Mouse (Mus musculus) heart, embryonic 12.5 days (tissue): Measurements from ENCODE around the gene Mbd3. TPM values are rescaled to one million over a fixed set of nuclear protein-coding genes. Genes with fewer than 3 reads are reported as not detected.

Source experiments
- ATAC-seq: fragments of 200-750 bp; cut with Nextera tagmentation; 2 replicates; pipeline ENCODE4 v1.8.0; 2017; ENCODE audit warnings: moderate TSS enrichment, moderate library complexity; ENCODE audit not compliant: insufficient number of reproducible peaks, low FRiP score
- H3K27ac ChIP-seq: fragments of 300-500 bp; sonication (generic); 2 replicates; pipeline ENCODE4 v1.5.1; 2016; ENCODE audit warnings: mild to moderate bottlenecking, moderate library complexity; ENCODE audit not compliant: poor library complexity, severe bottlenecking
- H3K27me3 ChIP-seq: fragments of 300-500 bp; sonication (generic); replicated peaks from 2 replicates; pipeline ENCODE4 v1.6.1; 2016; ENCODE audit warnings: mild to moderate bottlenecking, moderate library complexity
- H3K36me3 ChIP-seq: fragments of 300-500 bp; sonication (generic); 2 replicates; pipeline ENCODE4 v1.6.1; 2016; ENCODE audit warnings: mild to moderate bottlenecking, moderate library complexity
- H3K4me1 ChIP-seq: fragments of 300-500 bp; sonication (generic); replicated peaks from 2 replicates; pipeline ENCODE4 v1.6.1; 2016; ENCODE audit warnings: mild to moderate bottlenecking
- H3K4me2 ChIP-seq: fragments of 300-500 bp; sonication (generic); 2 replicates; pipeline ENCODE4 v1.6.1; 2016; ENCODE audit warnings: mild to moderate bottlenecking, moderate library complexity
- H3K4me3 ChIP-seq: fragments of 300-500 bp; sonication (generic); 2 replicates; pipeline ENCODE4 v1.5.1; 2016; ENCODE audit warnings: mild to moderate bottlenecking
- H3K9ac ChIP-seq: fragments of 300-500 bp; sonication (generic); 2 replicates; pipeline ENCODE4 v1.6.1; 2016; ENCODE audit warnings: mild to moderate bottlenecking, moderate library complexity
- H3K9me3 ChIP-seq: fragments of 300-500 bp; sonication (generic); replicated peaks from 2 replicates; pipeline ENCODE4 v1.6.1; 2016; ENCODE audit warnings: mild to moderate bottlenecking, moderate library complexity
- WGBS: fragments of 180-500 bp; shearing (Covaris S2); methylation state at CpG from one replicate; pipeline ENCODE4 v1.1.7; 2016; 5-methylcytosine and 5-hydroxymethylcytosine counted together
- polyA plus RNA-seq: library from polyadenylated mRNA; unstranded; fragments of >200 nt; fragmentation: Nextera tagmentation; extraction: Ambion mirVana; gene quantifications from 2 replicates; pipeline ENCODE4 v1.2.1, GENCODE M21; 2016

Gene Mbd3
- polyA plus RNA-seq, 1 experiment from 2014 or later = 181 TPM

DNA sequence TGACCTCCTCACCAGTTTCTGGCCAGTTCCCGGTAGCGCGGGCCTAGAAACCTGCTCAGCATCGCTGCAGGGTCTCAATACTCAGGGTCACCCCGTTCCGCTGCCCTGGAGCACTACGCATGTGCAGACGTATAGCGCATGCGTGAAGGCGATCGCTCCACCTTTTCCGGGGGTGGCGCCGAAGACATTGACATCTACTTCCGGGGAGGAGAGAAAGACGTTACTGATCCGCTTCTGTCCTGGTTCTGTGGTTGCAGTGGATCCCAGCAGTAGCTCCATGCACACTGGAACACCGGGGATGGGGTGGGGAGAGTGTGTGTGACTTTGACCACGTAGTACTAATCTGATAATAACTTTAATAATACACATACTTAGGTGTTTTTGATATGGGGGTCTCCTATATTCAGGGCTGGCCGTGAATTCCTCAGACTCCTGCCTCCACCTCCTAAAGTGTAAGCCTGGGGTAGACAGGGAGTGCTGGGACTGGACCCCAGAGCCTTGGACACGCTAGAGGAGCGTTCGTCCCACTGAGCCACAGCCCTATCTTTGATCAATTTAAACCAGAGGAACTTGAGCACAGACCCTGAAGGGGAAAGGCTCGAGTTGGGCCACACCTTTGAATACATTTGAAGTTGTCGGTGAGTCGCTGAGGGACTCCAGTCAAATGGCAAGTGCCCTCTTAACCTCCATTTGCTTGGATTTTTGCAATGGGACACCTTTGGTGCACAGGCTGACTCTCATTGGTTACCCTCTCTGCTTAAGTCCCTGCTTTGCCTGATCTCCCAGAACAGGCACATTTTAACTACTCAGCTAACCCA lies 7.5 kb upstream of the Mbd3 start, which contains the start of gene Uqcr11:
Gene Uqcr11 (minus strand): TSS at position 147 of the 818 bp plus-strand sequence.
- ATAC-seq = peak; percentile 82
- Histone ChIP-seq H3K9me3 (no peaks in the 10 kb centered on the region), H3K4me2 (peak within 1 kb of the TSS; percentile 95), H3K36me3 (peaks cover 56% of the 10 kb centered on the region), H3K27me3 (no peaks in the 10 kb centered on the region), H3K27ac (peak within 1 kb of the TSS; percentile 78), H3K4me1 (peaks cover 32% of the 10 kb centered on the region), H3K9ac (peak within 1 kb of the TSS; percentile 95), H3K4me3 (peak within 1 kb of the TSS; percentile 95)
- WGBS = under 1% methylated on average over 27 of the region's 27 CpGs

DNA sequence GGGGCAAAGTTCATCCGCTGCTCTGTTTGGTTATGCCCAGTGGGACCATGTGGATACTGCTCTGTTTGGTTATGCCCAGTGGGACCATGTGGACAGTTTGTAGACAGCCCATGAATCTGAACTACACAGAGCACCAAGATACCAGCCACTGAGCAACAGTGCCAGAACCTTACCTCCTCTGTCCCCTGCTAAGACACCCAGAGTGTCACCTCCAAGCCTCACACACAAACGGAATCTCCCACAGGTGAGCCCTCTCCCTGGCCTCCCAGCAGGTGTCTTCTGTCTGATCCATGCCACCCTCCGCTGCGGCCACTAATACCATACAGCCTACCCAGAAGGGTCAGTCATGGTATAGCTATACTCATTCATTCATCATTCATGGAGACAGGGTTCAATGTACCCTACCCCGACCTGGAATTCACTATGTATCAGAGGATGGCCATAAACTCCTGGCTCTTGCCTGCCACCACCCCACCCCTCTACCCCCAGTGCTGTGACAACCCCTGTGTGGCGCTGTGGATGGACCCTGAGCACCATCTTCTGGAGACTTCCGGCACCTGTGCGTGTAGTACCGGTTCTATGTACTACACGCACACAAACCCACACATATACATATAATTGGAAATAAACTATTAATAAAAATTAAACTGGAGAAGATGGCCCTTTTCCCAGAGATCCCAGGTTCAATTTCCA lies 6.3 kb upstream of the Mbd3 start:
- WGBS = 46% methylated on average over 10 of the region's 10 CpGs
- peaks cover 39% of the 10 kb centered on the region for H3K4me1 ChIP-seq
- no peaks in the 10 kb centered on the region for H3K9me3 ChIP-seq
- peaks cover 53% of the 10 kb centered on the region for H3K36me3 ChIP-seq
- H3K4me3 ChIP-seq = peak overlapping the region; percentile 95
- no peak for ATAC-seq
- peak overlapping the region; percentile 95 for H3K4me2 ChIP-seq
- H3K9ac ChIP-seq = peak overlapping the region; percentile 95
- H3K27me3 ChIP-seq = no peaks in the 10 kb centered on the region
- no peak overlapping the region for H3K27ac ChIP-seq

DNA sequence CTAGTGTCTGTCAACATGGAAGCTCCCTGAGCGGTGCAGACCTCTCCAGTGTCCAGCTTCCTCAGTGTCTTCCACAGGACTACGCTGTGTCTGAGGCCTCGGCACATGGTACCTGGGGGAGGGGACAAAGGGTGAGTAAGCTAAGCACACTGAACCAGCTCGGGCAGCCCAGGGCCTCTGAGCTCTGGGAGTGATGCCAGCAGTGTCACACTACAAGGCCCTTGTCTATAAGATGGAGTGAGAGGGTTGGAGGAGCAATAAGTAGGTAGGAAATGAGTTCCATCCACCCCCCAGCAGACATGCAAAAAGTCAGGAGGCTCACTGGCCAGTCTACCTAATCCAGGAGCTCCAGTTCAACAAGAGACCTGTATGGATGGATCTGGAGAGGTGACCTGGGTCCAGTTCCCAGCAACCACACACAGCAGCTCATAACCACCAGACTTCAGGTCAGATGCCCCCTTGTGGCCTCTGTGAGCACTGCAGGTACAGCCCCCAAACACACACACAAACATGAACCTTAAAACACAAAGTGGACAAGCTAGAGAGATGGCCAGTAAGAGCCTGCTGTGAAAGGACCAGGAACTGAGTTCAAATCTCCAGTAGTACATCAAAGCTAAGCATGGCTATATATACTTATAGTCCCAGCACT lies 3.8 kb upstream of the Mbd3 start:
- peaks cover 46% of the 10 kb centered on the region for H3K4me1 ChIP-seq
- H3K9ac ChIP-seq = no peak overlapping the region
- WGBS = 88% methylated on average over 4 of the region's 4 CpGs
- ATAC-seq = no peak
- no peak overlapping the region for H3K27ac ChIP-seq
- H3K9me3 ChIP-seq = no peaks in the 10 kb centered on the region
- no peaks in the 10 kb centered on the region for H3K27me3 ChIP-seq
- no peak overlapping the region for H3K4me2 ChIP-seq
- no peak overlapping the region for H3K4me3 ChIP-seq
- H3K36me3 ChIP-seq = peaks cover 34% of the 10 kb centered on the region

DNA sequence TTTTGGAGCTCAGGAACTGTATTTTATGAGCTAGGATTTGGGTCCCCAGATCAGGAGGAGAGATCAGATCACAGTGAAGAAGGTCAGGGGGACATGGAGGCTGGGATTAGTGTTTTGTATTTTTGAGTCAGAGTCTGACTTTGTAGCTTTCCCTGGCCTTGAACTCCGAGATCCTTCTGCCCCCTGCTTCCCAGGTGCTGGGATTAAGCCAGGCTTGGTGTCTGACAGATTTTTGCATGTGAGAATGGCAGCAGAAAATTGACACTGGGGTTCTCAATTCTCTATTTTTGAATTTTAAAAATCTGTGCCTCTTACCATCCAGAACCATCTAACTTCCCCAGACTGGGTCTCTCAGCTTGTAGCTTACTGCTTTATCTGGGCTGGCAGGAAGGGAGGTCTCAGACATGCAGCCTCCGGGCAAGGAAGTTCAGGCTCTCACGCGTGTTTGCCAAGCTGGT lies 1.4 kb upstream of the Mbd3 start:
- Histone ChIP-seq H3K9ac (peak overlapping the region; percentile 77; the same call in 1 of the 2 replicates), H3K4me2 (peak overlapping the region; percentile 86; the same call in 1 of the 2 replicates), H3K27me3 (no peaks in the 10 kb centered on the region), H3K27ac (no peak overlapping the region), H3K36me3 (peaks cover 51% of the 10 kb centered on the region), H3K9me3 (no peaks in the 10 kb centered on the region), H3K4me1 (peaks cover 49% of the 10 kb centered on the region), H3K4me3 (no peak overlapping the region)
- 67% methylated on average over 4 of the region's 4 CpGs for WGBS
- no peak for ATAC-seq

DNA sequence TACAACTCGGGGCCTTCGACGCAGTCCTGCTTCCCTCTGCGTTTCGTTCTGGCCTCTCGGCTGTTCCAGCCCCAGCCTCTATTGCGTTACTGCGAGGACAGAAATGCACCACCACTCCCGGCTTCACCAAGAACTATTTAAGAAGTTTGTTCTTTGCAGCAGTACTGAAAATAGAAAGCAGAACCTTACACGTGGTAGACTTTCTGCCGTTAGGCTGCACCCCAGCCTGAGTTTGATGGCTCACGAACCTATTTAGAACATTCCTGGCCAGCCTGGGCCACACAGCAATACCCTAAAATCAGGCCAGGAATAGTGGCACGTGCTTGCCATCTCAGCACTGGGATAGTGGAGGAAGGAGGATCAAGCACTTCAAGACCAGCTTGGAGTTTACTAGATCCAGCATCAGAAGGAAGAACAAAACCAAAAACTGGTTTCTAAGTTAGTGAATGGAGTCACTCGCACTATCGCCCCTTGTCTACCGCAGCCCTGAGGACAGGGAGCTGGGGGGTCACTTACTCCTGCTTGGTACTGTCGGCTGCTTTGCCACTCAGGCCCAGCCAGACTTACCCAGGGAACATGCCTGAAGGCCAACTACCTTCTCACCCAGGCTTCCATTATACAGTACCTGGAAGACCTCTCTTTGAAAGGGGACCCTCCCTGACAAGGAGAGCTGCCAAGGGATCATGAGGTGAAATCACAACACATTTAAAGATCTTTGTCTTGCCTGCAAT lies 788 bp upstream of the Mbd3 start:
- no peaks in the 10 kb centered on the region for H3K9me3 ChIP-seq
- peak overlapping the region; percentile 68 for H3K4me3 ChIP-seq
- peaks cover 43% of the 10 kb centered on the region for H3K4me1 ChIP-seq
- H3K27ac ChIP-seq = peak overlapping the region; percentile 79
- no peaks in the 10 kb centered on the region for H3K27me3 ChIP-seq
- no peak for ATAC-seq
- peak overlapping the region; percentile 77 for H3K9ac ChIP-seq
- 14% methylated on average over 17 of the region's 17 CpGs for WGBS
- H3K4me2 ChIP-seq = peak overlapping the region; percentile 86
- H3K36me3 ChIP-seq = peaks cover 57% of the 10 kb centered on the region

DNA sequence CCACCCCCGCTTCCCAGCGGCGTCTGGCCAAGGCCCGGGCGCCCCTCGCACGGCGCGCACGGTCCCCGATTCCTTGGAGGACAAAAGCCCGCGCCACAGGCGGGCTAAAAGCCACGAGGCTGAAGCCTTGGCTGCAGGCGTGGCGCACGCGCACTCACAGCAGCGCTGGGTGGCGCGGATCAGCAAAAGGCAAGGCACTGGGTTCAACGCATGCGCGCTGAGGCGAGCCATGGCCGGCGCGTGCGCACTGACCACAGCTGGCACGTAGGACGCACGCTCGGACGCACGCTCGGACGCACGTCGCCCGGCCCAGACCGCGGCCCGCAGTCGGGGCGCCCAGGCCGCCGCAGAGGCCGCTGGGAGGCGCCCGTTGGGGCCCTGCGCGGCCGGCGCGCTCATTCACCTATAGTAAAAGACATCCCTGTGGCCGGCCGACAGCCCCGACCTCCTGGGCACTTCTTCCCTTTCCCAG lies 595 bp downstream of the Mbd3 start:
- no peaks in the 10 kb centered on the region for H3K9me3 ChIP-seq
- H3K4me3 ChIP-seq = peak overlapping the region; percentile 68
- H3K36me3 ChIP-seq = peaks cover 64% of the 10 kb centered on the region
- peaks cover 35% of the 10 kb centered on the region for H3K4me1 ChIP-seq
- H3K4me2 ChIP-seq = peak overlapping the region; percentile 81
- peak overlapping the region; percentile 98 for H3K27ac ChIP-seq
- under 1% methylated on average over 59 of the region's 59 CpGs for WGBS
- peak; percentile 89 for ATAC-seq
- H3K9ac ChIP-seq = peak overlapping the region; percentile 87
- no peaks in the 10 kb centered on the region for H3K27me3 ChIP-seq

DNA sequence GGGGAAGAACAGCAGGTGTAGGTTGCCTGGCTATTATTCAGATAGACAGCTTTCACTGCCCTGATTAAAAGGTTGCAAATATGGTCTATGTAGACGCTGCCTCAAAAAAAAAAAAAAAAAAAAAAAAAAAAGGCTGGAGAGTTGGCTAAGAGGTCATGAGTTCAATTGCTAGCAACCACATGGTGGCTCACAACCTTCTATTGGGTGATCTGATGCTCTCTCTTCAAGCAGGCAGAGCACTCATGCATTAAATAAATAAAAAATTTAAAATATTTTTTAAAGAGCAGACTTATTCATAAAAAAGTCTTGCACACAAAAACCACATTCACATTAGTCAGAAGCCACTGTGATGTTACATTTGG lies 1.2 kb downstream of the Mbd3 start:
- Histone ChIP-seq H3K4me3 (peak overlapping the region; percentile 68), H3K36me3 (peaks cover 64% of the 10 kb centered on the region), H3K9ac (peak overlapping the region; percentile 87), H3K9me3 (no peaks in the 10 kb centered on the region), H3K4me2 (peak overlapping the region; percentile 81), H3K27me3 (no peaks in the 10 kb centered on the region), H3K4me1 (peaks cover 36% of the 10 kb centered on the region), H3K27ac (peak overlapping the region; percentile 98)
- 0% methylated on average over 1 of the region's 1 CpGs for WGBS
- no peak for ATAC-seq

DNA sequence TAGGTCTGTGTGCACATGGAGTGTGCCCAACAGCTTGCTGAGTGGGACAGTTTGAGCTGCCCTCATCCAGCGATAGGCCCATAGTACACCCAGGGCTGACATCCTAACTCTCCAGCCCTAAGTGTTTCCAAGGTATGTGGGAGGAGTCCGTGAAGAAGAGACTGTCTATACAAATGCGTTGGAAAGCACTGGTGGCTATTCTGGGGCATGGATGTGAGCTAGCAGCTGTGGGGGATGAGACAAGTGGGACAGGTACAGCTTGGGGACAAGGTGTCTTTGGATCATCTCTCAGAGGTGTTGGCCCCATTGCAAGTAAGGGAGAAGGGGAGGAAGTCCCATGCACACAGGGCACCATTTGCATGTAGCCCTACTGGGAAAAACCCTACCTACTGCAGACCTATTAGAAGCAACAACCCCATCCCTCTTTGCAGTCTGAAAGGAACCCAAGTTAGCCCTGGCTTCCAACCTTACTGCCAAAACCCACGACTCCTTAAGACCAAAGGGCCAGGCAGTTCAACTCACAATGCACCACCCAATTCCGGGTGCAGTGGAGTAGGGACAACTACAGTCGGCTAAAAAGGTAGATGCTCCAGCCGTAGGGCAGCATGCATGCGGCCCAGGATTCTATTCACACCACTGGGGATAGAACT lies 1.7 kb downstream of the Mbd3 start:
- H3K9ac ChIP-seq = peak overlapping the region; percentile 87
- peak overlapping the region; percentile 81 for H3K4me2 ChIP-seq
- peak overlapping the region; percentile 39; the same call in 1 of the 2 replicates for H3K27ac ChIP-seq
- H3K4me3 ChIP-seq = peak overlapping the region; percentile 68
- 54% methylated on average over 8 of the region's 8 CpGs for WGBS
- peaks cover 36% of the 10 kb centered on the region for H3K4me1 ChIP-seq
- H3K36me3 ChIP-seq = peaks cover 64% of the 10 kb centered on the region
- no peak for ATAC-seq
- H3K9me3 ChIP-seq = no peaks in the 10 kb centered on the region
- no peaks in the 10 kb centered on the region for H3K27me3 ChIP-seq

DNA sequence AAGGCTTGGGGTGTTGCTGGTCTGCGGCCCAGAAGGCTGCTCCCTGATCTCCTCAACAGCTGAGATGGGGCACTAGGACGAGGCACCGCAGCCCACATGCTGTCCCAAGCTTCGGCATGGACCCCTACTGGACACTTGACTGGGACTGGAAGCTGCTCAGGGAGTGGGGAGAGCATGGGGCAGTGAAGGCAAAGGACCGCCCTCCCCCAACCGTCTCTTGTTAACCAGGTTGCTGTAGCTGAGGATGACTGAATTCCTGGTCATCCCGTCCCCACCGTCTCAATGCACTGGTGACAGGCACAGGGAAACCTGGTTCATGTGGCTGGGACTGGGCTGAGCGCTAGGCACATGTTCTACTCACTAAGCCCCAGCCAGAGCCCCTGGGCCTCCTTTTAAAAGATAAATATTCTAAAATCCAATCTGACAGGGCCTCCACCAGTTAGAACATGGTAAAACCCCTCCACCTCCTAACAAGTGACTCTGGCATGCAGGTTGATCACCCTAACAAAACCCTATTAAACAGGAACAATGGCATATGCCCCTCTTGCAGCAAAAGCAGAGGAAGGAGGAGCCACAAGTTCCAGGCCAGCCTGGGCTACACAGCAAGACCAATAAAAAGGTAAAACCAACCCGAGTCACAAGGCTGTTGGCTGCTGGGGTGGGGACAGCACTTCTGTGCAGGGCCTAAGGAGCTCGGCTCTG lies 2.4 kb downstream of the Mbd3 start:
- no peaks in the 10 kb centered on the region for H3K9me3 ChIP-seq
- peaks cover 65% of the 10 kb centered on the region for H3K36me3 ChIP-seq
- WGBS = 86% methylated on average over 11 of the region's 11 CpGs
- no peak for ATAC-seq
- peaks cover 36% of the 10 kb centered on the region for H3K4me1 ChIP-seq
- no peaks in the 10 kb centered on the region for H3K27me3 ChIP-seq
- H3K27ac ChIP-seq = 0 out of 2 replicates have a peak overlapping the region, but pooled peaks have one; percentile 14
- peak overlapping the region; percentile 68 for H3K4me3 ChIP-seq
- peak overlapping the region; percentile 81 for H3K4me2 ChIP-seq
- H3K9ac ChIP-seq = peak overlapping the region; percentile 87
